Mouse (Mus musculus) limb, embryonic 12.5 days (tissue): ENCODE data around the gene Klhl32. TPM values are rescaled to one million over a fixed set of nuclear protein-coding genes. Genes with fewer than 3 reads are reported as not detected.

ENCODE experiments used
- ATAC-seq: fragments of 200-750 bp; cut with Nextera tagmentation; 2 replicates; pipeline ENCODE4 v1.8.0; 2017; ENCODE audit warnings: low read depth, moderate TSS enrichment; ENCODE audit not compliant: insufficient number of reproducible peaks, insufficient read depth, low FRiP score, low TSS enrichment
- H3K27ac ChIP-seq: fragments of 300-500 bp; sonication (generic); 2 replicates; pipeline ENCODE4 v1.5.1; 2016; ENCODE audit warnings: mild to moderate bottlenecking, moderate library complexity
- H3K27me3 ChIP-seq: fragments of 300-500 bp; sonication (generic); 2 replicates; pipeline ENCODE4 v1.6.1; 2016; ENCODE audit warnings: mild to moderate bottlenecking, moderate library complexity
- H3K36me3 ChIP-seq: fragments of 300-500 bp; sonication (generic); 2 replicates; pipeline ENCODE4 v1.6.1; 2016; ENCODE audit warnings: mild to moderate bottlenecking, moderate library complexity
- H3K4me1 ChIP-seq: fragments of 300-500 bp; sonication (generic); replicated peaks from 2 replicates; pipeline ENCODE4 v1.6.1; 2016
- H3K4me2 ChIP-seq: fragments of 300-500 bp; sonication (generic); 2 replicates; pipeline ENCODE4 v1.6.1; 2016; ENCODE audit warnings: mild to moderate bottlenecking, moderate library complexity
- H3K4me3 ChIP-seq: fragments of 300-500 bp; sonication (generic); replicated peaks from 2 replicates; pipeline ENCODE4 v1.5.1; 2016; ENCODE audit warnings: mild to moderate bottlenecking
- H3K9ac ChIP-seq: fragments of 300-500 bp; sonication (generic); replicated peaks from 2 replicates; pipeline ENCODE4 v1.6.1; 2016; ENCODE audit warnings: mild to moderate bottlenecking, moderate library complexity
- H3K9me3 ChIP-seq: fragments of 300-500 bp; sonication (generic); 2 replicates; pipeline ENCODE4 v1.6.1; 2016; ENCODE audit warnings: mild to moderate bottlenecking, moderate library complexity
- WGBS: fragments of 180-500 bp; shearing (Covaris S2); methylation state at CpG from one replicate; pipeline ENCODE4 v1.1.7; 2016; 5-methylcytosine and 5-hydroxymethylcytosine counted together
- polyA plus RNA-seq: library from polyadenylated mRNA; unstranded; fragments of >200 nt; fragmentation: Nextera tagmentation; extraction: Ambion mirVana; gene quantifications from 2 replicates; pipeline ENCODE4 v1.2.1, GENCODE M21; 2016

Gene Klhl32
- polyA plus RNA-seq, 1 experiment from 2014 or later: 7.3 TPM

DNA sequence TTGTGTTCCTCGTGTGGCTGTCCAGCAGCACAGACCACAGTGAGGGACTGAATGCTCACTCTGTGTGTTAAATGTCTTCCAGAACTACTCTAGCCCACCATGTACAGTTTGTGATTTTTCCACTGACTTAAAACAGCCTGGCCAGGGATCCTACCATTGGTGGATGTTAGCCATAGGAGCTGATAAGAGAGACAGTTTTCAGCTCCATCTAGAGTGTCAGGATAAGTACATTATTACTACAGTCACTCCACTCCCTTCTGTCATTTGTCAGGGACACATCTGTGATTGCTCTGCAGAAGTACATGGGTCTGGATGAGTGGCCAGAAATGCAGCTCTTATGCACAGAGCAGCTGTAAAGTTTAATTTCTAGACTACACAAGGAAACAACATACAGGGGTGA lies 223.1 kb downstream of the Klhl32 start:
- Histone ChIP-seq H3K4me1 (0 out of 2 replicates have a peak, but pooled peaks cover 3% of the 10 kb centered on the region), H3K9ac (no peak overlapping the region), H3K27me3 (no peaks in the 10 kb centered on the region), H3K27ac (no peak overlapping the region), H3K4me3 (no peak overlapping the region), H3K9me3 (no peaks in the 10 kb centered on the region), H3K4me2 (no peak overlapping the region), H3K36me3 (no peaks in the 10 kb centered on the region)
- WGBS: 56% methylated on average over 1 of the region's 1 CpGs
- no peak for ATAC-seq

DNA sequence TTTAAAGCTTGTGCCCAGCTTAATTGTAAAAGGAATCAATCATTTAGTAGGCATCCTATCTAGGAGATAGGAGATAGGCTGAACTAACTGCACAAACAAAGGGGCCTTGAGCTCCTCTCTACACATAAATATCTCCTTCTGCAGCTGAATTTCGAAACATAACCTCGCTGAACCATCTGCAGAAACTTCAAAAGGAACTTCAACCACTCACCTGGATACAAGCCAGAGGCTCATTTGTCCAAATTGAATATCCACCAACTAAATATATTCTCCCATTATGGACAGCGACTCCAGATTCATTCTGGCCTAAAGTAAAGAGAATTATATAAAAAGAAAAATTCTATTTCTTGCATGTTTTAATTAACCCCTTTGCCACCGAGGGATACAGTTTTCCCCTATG lies 224.2 kb downstream of the Klhl32 start:
- no peak overlapping the region for H3K4me3 ChIP-seq
- no peak for ATAC-seq
- H3K9ac ChIP-seq: no peak overlapping the region
- 78% methylated on average over 4 of the region's 4 CpGs for WGBS
- no peaks in the 10 kb centered on the region for H3K36me3 ChIP-seq
- 0 out of 2 replicates have a peak, but pooled peaks cover 3% of the 10 kb centered on the region for H3K4me1 ChIP-seq
- H3K9me3 ChIP-seq: no peaks in the 10 kb centered on the region
- H3K27me3 ChIP-seq: no peaks in the 10 kb centered on the region
- H3K4me2 ChIP-seq: no peak overlapping the region
- no peak overlapping the region for H3K27ac ChIP-seq

DNA sequence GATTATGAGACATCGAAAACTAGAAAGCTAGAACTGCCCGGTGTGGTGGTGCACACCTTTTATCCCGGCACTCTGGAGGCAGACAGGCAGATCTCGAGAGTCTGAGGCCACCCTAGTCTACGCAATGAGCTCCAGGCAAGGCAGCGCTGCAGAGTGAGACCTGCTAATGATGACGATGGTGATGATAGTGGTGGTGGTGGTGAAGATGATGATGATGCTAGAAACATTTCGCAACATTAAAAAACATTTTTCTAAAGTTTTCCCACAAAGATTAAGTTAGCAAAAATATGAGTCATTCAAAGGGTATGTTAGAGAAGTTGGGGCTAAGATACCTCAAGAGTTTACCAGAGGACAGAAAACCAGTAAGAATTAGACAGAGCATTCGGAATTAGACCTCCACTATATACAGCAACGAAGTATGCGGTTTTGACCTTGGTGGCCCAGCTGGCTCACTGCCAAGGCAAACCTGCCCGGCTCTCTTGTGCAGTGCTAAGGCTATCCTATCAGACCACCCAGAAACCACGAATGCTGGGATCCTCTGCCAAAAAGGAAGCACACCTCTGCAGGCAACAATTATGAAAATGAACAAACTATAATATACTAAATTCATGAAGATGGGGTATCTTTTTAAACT lies 224.9 kb downstream of the Klhl32 start:
- Histone ChIP-seq H3K27ac (no peak overlapping the region), H3K4me2 (no peak overlapping the region), H3K9ac (no peak overlapping the region), H3K36me3 (no peaks in the 10 kb centered on the region), H3K27me3 (no peaks in the 10 kb centered on the region), H3K4me3 (no peak overlapping the region), H3K4me1 (0 out of 2 replicates have a peak, but pooled peaks cover 3% of the 10 kb centered on the region), H3K9me3 (no peaks in the 10 kb centered on the region)
- 77% methylated on average over 13 of the region's 13 CpGs for WGBS
- no peak for ATAC-seq

DNA sequence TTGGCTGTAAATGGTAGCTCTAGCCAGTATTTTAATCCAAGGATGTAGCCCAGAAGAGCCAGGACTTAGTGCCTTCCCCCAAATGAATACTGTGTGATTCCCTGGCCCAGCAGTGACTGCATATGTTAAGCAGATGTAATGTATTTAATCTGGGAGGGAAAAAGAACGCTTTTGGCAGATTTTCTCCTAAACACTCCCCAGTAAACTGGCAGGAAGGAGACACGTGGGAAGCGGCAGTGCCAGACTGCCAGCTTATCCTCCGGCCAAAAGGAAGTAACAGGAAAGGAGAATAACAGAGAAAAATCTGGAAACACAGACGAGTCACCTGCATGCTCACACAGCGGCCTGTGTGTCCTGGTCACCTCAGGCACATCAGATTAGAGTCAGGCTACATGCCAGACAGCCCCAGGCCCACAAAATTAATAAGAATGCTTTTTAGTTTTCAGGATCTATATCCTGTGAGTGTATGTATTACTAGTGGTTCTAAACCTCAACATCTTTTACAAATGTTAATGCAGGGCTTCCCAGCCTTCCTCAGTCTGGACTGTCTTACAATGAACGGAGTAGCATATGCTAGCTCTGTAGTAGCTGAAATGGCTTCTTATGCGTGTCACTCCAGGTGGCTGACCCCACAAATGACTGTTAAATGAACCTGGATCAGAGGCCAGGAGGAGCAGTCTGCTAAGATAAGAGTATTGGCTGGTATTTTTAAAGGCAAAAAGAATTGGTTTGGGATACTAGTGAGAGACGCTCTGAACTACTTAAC lies 229.3 kb downstream of the Klhl32 start:
- WGBS: 68% methylated on average over 9 of the region's 9 CpGs
- Histone ChIP-seq H3K9ac (no peak overlapping the region), H3K4me1 (0 out of 2 replicates have a peak, but pooled peaks cover 3% of the 10 kb centered on the region), H3K4me2 (no peak overlapping the region), H3K27ac (0 out of 2 replicates have a peak overlapping the region, but pooled peaks have one; percentile 12), H3K4me3 (no peak overlapping the region), H3K9me3 (no peaks in the 10 kb centered on the region), H3K27me3 (no peaks in the 10 kb centered on the region), H3K36me3 (no peaks in the 10 kb centered on the region)
- ATAC-seq: no peak

DNA sequence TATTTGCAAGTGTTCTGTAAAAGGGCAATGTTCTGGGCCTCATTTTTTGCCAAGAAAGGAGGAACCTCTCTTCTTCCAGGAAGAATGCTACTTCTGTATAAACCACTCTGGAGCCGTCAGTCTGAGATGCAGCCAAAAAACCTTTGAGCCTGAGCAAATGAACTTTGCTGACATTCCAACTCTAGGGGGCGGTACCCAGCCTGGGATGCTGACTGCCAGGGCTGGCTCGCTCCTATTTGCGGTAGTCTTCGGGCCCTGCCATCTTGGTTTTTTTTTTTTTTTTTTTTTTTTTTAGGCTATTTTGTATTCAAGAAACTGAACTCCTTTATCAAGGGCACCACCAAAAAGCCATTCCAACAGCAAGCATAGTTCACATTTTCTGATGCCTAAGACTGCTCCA lies 230.5 kb downstream of the Klhl32 start:
- WGBS: 86% methylated on average over 5 of the region's 5 CpGs
- ATAC-seq: no peak

DNA sequence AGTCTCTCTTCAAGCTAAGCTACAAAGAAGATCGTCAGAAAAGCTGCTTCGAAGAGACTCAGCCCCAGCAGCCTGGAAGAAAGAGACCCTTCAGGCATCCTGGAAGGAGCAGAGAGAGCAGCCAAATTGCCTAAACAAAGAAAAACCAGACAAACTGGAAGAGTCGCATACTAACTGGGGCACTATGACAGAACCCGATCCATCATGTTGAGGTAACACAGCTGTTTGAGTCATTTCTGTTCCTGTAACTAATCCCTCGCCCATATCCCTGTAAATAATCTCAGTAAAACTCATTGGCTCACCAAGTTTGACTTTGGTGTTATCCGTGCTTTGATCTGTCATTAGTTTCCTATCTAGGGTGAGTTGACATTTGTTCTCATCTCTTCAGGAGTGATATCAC lies 230.9 kb downstream of the Klhl32 start:
- Histone ChIP-seq H3K27me3 (no peaks in the 10 kb centered on the region), H3K9ac (no peak overlapping the region), H3K9me3 (no peaks in the 10 kb centered on the region), H3K4me2 (no peak overlapping the region), H3K36me3 (no peaks in the 10 kb centered on the region), H3K27ac (no peak overlapping the region), H3K4me3 (no peak overlapping the region), H3K4me1 (no peaks in the 10 kb centered on the region)
- ATAC-seq: no peak
- WGBS: 74% methylated on average over 6 of the region's 6 CpGs

More for the DNA sequence above, 230.5 kb downstream of the Klhl32 start:
- Histone ChIP-seq H3K9ac (no peak overlapping the region), H3K36me3 (no peaks in the 10 kb centered on the region), H3K4me3 (no peak overlapping the region), H3K9me3 (no peaks in the 10 kb centered on the region), H3K4me2 (no peak overlapping the region), H3K4me1 (no peaks in the 10 kb centered on the region), H3K27me3 (no peaks in the 10 kb centered on the region), H3K27ac (no peak overlapping the region)

DNA sequence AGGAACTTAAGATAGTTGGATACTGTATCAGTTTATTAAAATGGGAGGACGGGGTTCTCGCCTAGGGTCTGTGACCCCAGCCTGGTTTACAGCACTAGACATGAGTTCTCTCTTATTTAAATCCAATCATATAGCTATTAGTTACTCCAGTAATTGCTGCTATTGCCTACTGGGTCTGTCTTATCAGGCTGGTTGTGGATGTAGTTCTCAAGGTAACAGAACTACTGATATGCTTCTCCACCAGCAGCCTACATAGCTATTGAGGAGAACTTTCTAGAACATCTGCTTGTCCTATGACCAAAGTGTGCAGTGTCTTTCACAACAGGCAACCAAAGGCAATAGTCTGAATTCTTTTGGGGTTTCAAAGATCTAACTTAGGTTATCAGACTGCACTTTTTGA lies 241.4 kb downstream of the Klhl32 start:
- Histone ChIP-seq H3K9ac (no peak overlapping the region), H3K9me3 (no peaks in the 10 kb centered on the region), H3K27me3 (no peaks in the 10 kb centered on the region), H3K27ac (no peak overlapping the region), H3K4me1 (no peaks in the 10 kb centered on the region), H3K4me3 (no peak overlapping the region), H3K36me3 (no peaks in the 10 kb centered on the region), H3K4me2 (no peak overlapping the region)
- no peak for ATAC-seq
- 98% methylated on average over 2 of the region's 2 CpGs for WGBS

DNA sequence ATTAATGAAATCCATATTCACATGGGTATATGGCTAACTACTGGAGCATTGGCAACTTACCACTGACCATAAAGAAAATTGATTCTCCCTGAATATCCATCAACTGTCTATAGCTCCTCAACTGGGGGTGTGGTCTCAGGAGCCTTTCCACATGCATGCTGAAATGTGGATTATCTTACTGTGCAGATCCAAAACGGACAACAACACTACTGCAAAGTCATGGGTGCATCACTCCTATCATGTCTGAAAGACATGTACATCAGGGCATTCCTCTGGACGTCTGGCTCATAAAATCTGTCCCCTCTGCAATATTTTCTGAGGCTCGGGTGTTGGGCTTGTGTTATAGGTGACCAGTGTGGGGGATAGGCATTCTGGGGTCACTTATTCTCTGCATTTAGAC lies 241.8 kb downstream of the Klhl32 start:
- Histone ChIP-seq H3K9me3 (no peaks in the 10 kb centered on the region), H3K9ac (no peak overlapping the region), H3K27ac (no peak overlapping the region), H3K4me3 (no peak overlapping the region), H3K27me3 (no peaks in the 10 kb centered on the region), H3K4me1 (no peaks in the 10 kb centered on the region), H3K36me3 (peaks cover under 1% of the 10 kb centered on the region; the same call in 1 of the 2 replicates), H3K4me2 (no peak overlapping the region)
- no peak for ATAC-seq
- WGBS: 86% methylated on average over 3 of the region's 3 CpGs

DNA sequence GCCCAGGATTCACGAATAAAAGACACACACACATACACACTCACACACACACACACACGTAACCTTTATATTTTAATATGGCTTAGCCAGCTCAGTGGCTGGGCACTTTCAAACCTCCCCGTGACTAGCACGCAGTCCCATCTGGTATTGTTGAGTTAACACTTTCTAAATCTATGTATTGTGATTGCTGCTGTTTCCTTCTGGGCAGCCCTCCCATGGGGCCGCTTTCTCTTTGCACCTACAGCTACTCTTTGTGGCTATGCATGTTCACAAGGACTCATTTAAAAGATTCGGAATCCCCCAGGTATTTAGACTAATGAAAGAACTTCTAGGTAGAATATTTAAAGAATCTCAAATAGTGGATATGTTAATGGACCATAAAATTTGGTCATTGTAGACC lies 249.2 kb downstream of the Klhl32 start:
- ATAC-seq: no peak
- Histone ChIP-seq H3K4me3 (no peak overlapping the region), H3K27ac (no peak overlapping the region), H3K4me1 (no peaks in the 10 kb centered on the region), H3K4me2 (no peak overlapping the region), H3K27me3 (no peaks in the 10 kb centered on the region), H3K9ac (no peak overlapping the region), H3K9me3 (no peaks in the 10 kb centered on the region), H3K36me3 (peaks cover 60% of the 10 kb centered on the region)
- 90% methylated on average over 6 of the region's 6 CpGs for WGBS

DNA sequence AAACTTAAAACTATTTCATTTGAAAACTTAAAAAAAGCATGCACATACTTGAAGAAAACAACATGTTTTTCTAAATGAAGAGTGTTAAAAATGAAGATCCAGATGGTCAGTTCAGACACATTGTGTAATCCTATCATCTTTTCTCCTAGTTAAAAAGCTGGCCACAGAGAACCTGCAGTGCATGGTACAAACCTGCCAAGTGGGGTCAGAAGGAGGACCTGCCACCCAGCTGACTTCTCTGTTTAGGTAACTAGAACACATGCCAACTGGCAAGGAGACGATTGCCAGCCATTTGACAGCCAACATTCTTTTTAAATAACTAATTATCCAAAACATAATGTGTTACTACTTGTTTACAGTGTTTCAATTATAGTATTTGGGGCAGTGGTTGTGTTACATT lies 252.3 kb downstream of the Klhl32 start:
- WGBS: 86% methylated on average over 1 of the region's 1 CpGs
- Histone ChIP-seq H3K4me2 (no peak overlapping the region), H3K36me3 (peaks cover 60% of the 10 kb centered on the region), H3K9ac (no peak overlapping the region), H3K4me3 (no peak overlapping the region), H3K27ac (no peak overlapping the region), H3K4me1 (no peaks in the 10 kb centered on the region), H3K9me3 (no peaks in the 10 kb centered on the region), H3K27me3 (no peaks in the 10 kb centered on the region)
- ATAC-seq: no peak

DNA sequence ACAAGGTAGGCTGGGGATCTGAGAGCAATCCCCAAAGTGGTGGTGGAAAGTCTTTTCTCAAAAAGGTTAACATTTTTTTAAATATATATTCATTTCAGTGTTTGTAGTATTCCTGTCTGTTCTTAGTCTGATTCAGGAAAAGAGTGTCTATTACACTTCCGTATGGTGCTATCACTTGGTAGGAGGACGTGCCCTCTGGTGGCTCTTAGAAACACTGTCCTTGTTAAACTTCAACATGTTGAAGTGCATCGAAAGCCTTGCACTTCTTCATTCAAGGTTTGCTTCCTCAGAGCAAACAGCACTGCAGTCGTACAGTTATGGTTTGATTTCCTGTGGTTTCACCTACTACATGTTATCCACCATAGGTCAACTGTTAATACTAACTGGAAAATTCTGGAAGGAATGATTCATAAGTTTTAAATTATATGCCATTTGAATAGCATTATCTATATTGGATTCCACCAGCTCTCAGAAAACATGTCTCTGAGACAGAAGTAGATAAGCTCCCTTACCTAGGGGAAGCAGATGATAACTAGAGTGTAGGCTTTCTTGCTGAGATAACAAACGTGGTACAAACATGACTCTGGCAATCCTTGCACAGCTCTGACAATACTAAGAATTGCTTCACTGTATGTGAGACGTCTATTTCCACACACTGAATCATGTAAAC lies 253.8 kb downstream of the Klhl32 start:
- Histone ChIP-seq H3K27me3 (no peaks in the 10 kb centered on the region), H3K9me3 (no peaks in the 10 kb centered on the region), H3K4me3 (no peak overlapping the region), H3K4me1 (no peaks in the 10 kb centered on the region), H3K9ac (no peak overlapping the region), H3K4me2 (no peak overlapping the region), H3K36me3 (peaks cover 48% of the 10 kb centered on the region), H3K27ac (no peak overlapping the region)
- no peak for ATAC-seq
- 92% methylated on average over 6 of the region's 6 CpGs for WGBS
